Mouse (Mus musculus): ENCODE results near the gene Arhgap18. TPM values are rescaled to one million over a fixed set of nuclear protein-coding genes. Genes with fewer than 3 reads are reported as not detected.

The Arhgap18 gene
- 10 to 100 TPM; 46.8 to 50.9 TPM for polyA plus RNA-seq (2017; shearing (Covaris generic))

DNA sequence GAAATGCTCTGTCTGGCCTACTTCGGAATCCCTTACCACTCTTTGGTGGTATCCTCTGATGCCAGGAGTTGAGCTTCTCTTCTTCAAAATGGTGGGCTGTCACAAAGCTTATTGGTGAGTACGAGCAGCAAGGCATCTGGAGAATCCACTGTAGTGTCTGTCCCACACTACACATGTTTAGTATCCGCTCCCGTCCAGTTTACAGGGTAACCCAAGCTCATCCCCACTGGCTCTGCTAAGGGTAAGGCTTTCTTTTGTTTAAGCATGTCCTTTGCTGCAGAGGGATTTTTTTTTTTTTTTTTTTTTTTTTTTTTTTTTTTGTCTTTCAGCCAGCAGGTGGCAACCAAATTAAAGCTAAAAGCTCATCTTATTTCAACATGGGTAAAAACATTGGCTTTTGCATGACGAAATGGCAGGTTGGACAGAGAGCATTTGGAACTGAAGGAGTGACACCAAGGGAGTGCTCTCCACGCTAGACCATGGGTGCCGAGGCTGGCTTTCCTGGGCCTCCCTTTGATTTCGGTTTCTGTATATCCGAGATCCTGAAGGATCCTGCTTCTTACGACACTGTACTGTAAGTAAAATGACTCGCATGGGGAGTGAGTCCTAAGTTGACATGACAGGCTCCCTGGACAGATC, at the start of gene Arhgap18:
Gene Arhgap18 (plus strand): TSS at position 493 of the 639 bp plus-strand sequence.
- ATAC-seq, result peak; percentile 51

DNA sequence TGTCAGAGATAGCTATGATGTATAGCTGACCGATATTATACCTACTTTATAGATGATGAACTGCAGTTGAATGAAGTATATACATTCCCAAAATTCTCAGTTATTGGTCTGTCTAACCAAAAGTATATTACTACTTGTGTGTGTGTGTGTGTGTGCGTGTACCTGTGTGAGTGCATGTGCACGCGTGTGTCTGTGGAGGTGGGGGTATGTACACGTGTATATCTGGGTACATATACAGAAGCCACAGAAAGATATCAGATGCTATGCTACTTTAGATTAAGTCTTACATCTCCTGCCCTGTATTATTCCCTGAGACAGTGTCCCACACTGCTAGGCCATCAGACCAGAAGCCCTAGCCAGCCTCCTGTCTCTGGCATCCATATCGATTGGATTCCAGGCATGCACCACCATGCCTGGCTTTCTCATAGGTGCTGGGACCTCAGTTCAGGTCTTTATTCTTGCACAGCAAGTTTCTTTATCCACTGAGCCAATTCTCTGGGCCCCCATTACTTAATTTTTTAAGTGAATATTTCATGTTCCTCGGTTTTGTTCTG, 42.7 kb upstream of the Arhgap18 start:
- ATAC-seq, result no peak

DNA sequence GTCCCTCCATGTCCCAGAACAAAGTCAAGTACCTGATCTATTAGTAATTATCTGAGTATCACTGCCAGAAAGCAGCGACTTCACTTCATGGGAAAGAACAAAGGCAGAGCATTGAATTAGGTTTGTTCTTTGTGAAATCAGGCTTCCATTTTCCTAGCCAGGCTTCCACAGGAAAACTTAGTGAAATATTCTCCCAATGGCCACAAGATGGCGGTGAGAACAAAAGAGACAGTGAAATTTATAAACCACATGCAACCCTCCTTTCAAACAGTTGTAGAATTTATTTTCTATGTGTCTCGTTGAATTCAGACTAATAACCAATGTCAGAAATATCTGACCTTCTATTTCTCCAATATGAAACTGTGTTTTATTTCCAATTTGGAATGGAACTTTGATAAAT, 42.2 kb upstream of the Arhgap18 start:
- peak; percentile 80 for ATAC-seq

DNA sequence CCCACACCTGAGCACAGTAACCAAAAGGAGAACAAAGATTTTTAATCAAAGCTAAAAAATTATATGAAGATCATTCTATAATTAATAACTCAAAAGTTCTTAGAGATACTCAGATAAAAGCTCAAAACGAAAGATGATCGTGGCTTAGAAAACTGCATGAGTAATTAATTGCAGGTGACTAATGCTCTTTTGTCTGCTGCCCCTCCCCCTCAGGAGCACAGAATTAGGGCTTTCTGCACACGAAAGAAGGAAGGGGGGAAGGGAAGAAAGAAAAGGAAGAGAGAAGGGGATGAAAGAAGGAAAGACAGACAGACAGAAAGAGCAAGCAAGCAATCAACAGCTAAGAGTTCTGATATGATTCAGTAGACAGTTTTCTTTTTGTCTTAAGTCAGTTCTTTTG, 39.2 kb upstream of the Arhgap18 start:
- no peak for ATAC-seq

DNA sequence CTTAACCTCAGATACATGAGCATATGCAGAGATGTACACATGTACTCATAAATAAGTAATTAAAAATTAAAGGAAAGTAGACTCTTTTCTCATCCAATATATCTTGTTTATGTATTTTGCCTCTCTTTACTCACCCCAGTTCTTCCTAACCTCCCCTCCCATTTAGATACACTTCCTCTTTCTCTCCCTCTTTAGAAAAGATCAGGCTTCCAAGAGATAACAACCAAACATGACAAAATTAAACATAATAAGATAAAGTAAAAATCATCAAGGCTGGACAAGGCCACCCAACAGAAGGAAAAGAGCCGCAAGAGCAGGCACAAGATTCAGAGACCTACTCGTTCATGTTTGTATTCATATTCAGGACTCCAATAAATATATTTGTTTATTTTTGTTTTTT, 28.5 kb upstream of the Arhgap18 start:
- no peak for ATAC-seq

DNA sequence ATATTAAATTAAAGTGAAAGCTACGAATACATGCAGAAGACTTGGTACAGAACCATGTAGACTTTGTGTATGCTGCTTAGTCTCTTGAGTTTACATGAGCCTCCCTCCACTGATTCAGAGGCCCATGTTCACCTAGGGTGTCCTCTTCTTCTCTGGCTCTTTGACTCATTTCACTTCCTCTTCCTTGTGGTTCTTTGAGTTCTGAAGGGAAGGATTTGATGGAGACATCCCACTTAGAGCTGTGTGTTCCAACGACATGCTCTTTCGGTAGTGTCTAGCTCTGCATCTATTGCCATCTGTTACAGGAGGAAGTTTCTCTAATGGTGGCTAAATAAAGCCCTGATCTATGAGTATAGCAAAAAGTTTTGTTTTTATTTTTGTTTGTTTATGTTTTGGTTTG, 28.0 kb upstream of the Arhgap18 start:
- ATAC-seq, result no peak

DNA sequence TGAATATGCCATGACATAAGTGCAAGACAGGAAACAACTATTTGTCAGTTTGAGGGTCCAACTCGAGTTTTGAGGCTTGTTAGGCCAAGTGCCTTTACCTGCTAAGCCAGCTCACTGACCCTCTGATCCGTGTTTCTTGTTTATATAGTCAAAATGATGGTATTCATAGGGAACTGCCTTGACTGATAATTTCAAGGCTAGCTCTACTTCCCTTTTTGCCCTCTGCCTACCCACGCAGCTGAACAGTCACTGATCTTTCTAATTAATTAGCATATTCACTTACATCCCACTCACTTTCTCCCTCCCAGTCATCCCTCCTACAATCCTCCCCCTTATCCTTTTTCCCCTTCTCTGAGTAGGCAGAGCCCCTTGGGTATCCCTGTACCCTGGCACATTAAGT, 2.4 kb upstream of the Arhgap18 start:
- ATAC-seq, result no peak

DNA sequence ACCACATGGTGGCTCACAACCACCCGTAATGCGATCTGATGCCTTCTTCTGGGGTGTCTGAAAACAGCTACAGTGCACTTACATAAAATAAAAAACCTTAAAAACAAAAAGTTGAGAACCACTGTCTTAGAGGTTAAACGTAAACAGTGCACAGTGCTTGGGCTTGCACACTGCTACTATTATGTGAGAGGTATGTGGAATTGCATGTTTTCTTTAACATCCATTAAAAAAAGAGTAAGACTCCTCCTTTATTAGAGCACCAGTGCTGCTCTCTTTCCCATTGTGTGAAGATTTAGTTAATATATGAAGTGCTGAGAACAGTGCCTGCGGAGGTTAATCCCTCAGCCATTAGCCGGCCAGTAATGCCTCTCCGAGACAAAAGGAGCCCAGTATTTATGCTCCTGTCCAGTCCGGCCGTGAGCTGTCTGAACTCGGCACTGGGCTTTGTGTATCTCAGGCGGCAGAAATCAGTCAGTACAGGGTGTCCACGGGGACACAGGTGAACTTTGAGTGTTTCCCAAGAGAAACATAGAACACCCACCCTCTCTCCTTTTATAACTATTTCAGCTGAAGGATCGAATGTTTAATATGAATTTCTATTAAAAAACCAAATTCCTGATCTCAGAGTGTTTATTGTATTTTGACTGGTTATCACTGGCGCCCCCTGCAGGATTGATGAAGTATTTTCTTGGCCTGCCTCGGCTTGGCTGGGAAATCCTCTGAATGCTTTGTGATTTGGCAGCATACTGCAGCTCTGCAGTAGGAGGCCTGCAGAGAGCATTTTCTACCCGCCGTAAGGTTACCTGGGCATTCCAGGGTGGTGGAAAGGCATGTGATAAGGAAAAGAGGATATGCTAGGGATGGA, 925 bp upstream of the Arhgap18 start:
- ATAC-seq, result peak; percentile 83

DNA sequence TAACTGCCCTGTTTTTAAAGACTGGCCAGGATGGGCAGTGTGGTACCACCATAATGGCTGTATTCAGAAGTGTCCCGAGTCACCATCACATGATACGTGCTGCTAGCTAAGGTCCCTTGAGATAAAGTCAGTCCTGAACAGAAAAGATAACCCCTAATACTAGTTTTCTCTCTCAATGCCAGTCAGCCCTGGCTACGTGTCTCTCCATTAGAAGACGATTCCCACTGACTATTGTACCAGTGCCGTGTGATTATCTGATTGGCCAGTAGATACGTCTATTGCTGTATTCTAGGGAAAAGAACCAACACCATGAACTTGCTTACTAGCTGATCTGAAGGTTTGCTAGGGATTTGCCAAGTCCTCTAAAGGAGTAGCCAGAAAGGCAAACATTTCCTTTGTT, 785 bp downstream of the Arhgap18 start:
- no peak for ATAC-seq

DNA sequence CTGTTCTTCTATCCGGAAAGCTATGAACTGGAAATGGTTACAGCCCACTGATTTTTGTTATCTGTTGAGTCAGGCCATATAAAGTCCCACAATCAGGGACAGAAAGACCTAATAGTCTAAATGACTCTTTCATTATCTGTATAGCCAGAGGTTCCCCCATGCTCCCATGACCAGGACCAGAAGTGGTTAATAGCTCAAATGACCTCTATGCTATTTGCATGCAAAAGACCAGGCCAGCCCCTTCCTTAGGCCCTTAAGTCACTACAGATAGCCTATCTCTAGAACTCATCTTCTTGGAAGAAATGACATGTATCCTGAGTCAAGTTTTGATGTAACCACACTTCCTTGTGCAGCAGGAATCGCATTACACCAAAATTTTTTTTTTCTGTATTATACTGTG, 4.0 kb downstream of the Arhgap18 start:
- ATAC-seq, result no peak

DNA sequence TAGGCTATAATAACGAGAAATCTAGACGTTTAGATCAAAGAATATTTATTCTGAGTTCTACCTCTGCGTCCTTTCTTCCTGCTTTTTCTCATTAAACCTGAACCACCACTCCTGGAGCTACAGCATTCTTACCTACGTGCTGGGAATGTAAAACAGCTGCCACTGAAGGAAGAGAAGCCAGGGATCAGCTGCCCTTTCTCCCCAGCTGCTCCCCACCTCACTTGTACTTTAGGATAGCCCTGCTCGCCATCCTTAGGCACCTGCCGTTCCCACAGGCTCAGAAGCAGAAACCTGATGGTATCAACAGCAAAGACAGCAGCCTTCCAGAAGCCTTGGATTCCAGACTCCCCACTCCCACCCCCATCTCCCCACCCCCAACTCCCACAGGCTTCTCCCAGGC, 6.2 kb downstream of the Arhgap18 start:
- ATAC-seq, result no peak

DNA sequence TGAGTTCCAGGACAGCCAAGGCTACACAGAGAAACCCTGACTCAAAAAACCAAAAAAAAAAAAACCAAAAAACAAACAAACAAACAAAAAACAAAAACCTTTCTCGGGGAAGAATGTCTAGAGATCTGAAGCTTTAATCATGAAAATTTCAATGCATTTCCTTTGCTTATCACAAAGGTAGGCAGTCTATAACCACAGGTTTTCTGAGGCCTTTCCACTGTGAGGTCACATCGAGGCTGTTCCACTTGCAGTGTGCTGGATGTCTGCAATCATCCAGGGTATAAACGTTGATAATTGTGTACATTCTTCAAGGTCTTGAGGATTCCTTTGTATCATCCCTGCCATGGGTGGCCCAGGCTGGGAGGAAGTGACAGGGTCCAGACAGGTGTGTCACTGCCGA, 7.9 kb downstream of the Arhgap18 start:
- ATAC-seq, result peak; percentile 59

DNA sequence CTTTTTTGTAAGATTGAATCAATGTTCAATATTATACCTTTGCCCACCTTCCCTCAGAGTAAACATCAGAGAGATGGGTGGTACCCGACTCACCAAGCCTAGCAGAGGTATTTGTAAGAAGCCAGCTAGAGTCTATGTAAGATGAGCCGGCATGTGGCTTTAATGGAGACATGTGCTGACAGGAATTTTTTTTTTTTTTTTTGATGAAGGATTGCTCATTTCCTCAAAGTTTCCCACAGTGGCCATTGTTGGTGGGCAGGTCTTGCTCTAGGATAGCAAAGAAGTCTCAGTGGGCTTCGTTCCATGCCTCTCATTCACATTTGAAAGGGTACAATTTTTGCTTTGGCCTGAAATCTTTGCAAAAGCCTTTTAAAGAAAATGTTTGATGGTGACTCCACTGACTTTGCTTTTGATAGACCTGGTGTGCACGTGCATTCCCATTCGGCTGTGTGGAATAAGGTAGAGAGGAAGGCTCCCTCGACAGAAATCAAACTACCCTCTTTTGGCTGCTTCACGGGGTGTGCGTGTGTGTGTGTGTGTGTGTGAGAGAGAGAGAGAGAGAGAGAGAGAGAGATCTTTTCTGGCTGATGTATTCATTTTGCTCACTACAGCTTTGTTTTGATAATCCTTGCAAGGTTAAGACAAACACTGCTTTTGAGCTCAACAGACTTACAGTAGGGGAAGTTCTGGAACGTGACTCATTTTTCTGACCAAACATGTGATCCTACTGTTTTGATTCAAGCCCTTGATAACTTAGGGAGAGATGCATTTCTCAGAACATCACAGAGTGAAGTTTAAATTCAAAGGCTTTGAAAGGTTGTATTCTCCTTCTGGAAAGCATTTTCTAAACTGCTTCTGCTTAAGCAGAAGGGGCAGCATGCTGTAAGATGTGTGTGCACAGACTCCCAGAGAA, 9.0 kb downstream of the Arhgap18 start:
- ATAC-seq, result no peak

DNA sequence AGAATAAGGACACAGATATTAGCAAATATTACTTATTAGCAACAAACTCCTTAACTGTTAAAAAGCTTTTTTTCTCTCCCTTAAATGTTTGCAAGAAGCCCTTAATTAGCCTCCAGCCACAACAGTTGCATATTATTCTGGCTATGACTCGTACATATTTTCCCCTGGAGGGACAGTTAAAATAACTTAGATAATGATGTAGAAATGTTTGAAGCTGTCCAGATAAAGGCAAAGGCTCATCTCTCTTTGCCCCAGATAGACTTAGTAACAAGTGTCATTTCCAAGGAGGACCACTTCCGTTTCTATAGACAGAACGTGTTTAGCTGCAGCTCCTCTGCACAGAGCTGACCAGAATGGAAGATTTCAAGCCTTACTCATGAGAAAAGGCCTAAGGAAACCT, 14.0 kb downstream of the Arhgap18 start:
- ATAC-seq, result no peak

DNA sequence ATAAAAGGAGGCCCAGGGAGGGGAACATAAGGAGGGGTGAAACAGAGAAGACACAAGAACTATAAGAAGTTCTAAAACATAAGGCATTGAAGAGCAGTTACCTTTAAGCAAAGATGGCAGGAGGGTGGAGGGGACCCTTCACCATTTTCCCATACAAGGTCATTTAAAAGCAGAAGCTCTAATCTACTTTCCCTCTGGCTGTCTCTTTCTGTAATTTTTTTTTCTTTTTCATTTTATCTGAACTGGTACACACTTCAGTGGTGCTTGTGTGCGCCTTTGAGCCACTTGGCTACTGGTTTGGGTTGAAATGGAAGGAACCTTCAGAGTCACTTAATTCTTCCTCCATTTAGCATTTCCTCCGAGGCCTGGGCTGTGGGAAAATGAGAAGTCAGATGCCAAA, 15.7 kb downstream of the Arhgap18 start:
- ATAC-seq, result no peak

DNA sequence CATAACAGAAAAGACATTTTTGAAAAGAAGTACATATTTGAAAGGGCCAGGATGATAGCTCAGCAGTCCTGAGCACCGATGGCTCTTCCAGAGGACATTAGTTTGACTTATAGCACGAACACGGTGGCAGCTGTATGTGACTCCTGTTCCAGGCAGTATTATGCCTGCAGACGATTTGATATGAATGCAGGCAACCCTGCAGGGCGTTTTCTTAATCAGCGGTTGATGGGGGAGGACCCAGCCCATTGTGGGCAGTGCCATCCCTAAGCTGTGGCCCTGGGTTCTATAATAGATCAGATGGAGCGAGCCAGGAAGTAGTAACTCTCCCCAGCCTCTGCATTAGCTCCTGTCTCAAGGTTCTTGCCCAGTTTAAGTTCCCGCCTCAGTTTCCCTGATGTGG, 16.8 kb downstream of the Arhgap18 start:
- ATAC-seq, result no peak

DNA sequence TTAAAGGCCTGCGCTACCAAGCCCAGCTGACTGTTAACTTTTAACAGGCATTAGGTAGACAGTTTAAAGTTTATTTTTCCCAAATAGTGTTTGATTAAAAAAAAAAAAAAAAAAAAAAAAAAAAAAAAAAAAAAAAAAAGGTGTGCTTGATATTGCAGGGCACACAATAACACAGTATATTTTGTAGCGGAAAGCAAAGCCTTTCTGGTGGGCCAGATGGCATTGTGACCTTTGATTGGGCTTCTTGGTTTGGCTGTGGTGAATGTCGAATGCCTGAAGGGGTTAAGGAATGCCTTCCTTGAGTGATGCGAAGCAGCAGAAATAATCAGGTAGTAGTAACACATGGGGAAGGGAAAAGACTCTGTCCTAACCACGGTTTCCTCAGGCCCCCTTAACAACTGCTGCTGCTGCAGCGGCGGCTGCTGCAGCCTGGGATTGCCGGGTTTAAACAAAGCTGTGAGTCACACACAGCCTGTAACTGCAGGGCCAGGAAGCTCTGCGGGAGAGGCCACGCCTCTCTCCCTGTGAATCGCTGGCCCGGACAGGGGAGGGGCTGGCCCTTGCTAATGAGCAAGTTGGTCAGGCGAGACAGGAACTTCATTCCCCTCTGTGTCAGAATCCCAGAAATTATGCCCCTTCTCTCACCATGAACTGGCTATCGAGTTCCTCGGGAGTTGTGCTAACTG, 18.9 kb downstream of the Arhgap18 start:
- peak; percentile 95 for ATAC-seq

DNA sequence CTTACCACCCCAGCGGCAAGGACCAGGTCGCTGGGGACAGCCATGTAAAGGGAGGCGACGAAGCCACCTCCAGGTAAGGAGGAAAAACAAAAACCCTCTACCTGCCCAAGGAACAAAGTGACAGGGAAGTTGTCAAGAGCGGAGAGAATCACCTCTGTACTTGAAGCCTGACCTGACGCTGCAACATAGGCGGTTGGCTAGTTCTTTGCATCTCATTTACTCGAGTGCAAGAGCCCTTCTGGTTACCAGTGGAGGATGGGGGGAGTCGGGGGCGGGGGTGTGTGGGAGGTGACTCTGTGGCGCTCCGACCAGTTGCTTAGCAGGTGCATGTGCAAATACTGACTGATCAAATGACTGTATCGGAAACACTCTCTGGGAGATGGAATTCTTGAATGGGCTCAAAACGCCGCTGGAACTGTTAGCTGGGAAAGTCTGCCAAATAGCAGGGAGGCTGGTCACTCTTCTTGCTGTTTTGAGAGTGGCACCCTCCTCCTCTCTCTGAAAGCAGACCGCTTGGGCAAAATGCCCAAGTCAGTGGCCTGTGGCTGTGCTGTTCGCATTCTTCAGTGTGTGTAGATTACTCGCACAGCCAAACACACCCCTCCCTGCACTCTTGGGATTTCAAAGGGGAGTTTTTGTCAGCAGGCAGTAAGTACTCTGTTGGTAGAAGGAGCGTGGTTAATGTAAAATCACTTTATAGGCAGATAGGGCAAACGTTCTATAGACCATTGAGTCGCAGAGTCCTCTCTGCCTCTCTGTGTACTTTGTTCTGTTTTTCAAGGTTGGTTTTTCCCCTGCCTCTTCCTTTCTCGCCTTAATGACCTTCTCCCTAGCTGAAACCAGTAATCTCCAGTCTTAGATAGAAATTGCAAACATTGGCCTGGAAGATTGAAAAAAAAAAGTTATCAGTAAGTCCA, 19.7 kb downstream of the Arhgap18 start:
- peak; percentile 50 for ATAC-seq

DNA sequence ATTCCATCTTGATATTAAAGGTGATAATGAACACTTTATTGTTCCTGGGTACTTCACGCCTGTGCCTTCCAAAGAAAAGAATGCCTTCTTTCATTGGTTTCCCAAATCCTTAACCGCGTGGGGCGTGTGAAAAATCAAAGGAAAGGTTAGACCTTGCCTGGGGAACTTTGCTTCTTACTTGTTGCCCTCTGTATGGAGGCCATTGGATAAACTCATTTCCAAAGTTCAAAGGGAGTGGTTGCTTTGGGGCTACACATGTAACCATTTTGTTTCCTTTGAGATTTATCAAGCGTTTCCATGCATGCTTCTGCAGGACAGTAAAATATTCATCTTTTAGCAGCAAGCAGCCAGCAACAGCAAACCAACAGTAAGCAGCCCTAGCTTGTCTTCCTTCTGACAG, 20.3 kb downstream of the Arhgap18 start:
- ATAC-seq, result no peak

DNA sequence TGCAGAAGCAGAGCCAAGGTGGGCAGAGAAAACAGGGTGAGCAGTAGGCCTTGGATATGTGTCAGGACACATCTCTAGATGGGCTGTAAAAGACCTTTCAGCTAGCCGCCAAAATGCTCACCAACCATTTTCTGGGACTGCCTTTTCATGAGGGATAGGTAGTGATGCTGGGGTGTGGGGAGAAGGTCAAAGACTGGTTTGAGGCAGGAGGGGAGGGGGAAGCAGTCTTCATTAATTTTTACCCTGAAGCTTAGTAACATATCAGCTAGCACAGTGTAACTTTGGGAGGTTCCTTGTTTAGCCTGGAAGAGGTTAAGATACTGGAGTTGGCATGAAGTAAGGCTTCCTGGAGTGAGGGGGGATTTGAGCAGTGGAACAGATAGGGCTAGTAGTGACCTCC, 21.0 kb downstream of the Arhgap18 start:
- ATAC-seq, result no peak

DNA sequence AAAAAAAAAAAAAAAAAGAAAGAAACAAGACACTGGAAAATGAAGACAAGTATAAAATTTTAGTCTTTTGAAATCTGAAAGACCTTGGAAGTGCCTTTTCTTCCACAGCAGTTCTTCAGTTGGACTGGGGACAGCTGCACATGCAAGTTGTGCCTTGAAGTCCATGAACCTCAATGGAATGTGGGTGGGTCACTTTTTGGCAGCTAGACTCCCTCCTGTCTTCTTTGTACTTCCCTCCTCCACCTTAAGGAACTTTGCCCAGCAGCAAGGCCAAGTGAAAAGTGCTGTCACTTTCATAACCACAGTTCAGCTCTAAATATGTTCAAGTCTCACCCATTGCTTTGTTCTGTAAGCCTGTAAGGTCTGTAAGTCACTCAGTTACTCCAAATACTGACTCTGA, 23.2 kb downstream of the Arhgap18 start:
- no peak for ATAC-seq

Measured in CD4-positive, CD25-positive, alpha-beta regulatory T cell, adult 4 months (primary cell).